Mouse (Mus musculus) midbrain, embryonic 11.5 days (tissue): ENCODE data around the gene Nckap5. TPM values are rescaled to one million over a fixed set of nuclear protein-coding genes. Genes with fewer than 3 reads are reported as not detected.

Source experiments
- ATAC-seq: fragments of 200-750 bp; cut with Nextera tagmentation; 2 replicates; pipeline ENCODE4 v1.8.0; 2017; ENCODE audit warnings: moderate TSS enrichment, moderate library complexity; ENCODE audit not compliant: low FRiP score
- DNase-seq: peaks from one replicate; pipeline ENCODE4 v3.0.0; 2015; ENCODE audit warnings: low spot score; ENCODE audit errors: missing footprints
- H3K27ac ChIP-seq: fragments of 300-500 bp; sonication (generic); 2 replicates; pipeline ENCODE4 v1.5.1; 2014; ENCODE audit warnings: low read depth, low read length
- H3K27me3 ChIP-seq: fragments of 300-500 bp; sonication (generic); 2 replicates; pipeline ENCODE4 v1.6.1; 2014; ENCODE audit warnings: mild to moderate bottlenecking, low read length, moderate library complexity, mixed read lengths; ENCODE audit not compliant: control insufficient read depth, insufficient read depth
- H3K36me3 ChIP-seq: fragments of 300-500 bp; sonication (generic); 2 replicates; pipeline ENCODE4 v1.6.1; 2014; ENCODE audit warnings: mild to moderate bottlenecking, low read length, moderate library complexity, mixed read lengths; ENCODE audit not compliant: control insufficient read depth, insufficient read depth
- H3K4me1 ChIP-seq: fragments of 300-500 bp; sonication (generic); 2 replicates; pipeline ENCODE4 v1.6.1; 2014; ENCODE audit warnings: low read length; ENCODE audit not compliant: control insufficient read depth, insufficient read depth
- H3K4me2 ChIP-seq: fragments of 300-500 bp; sonication (generic); 2 replicates; pipeline ENCODE4 v1.6.1; 2014; ENCODE audit warnings: mild to moderate bottlenecking, moderate library complexity
- H3K4me3 ChIP-seq: fragments of 300-500 bp; sonication (generic); 2 replicates; pipeline ENCODE4 v1.5.1; 2014; ENCODE audit warnings: low read depth, low read length
- H3K9ac ChIP-seq: fragments of 300-500 bp; sonication (generic); 2 replicates; pipeline ENCODE4 v1.6.1; 2014; ENCODE audit warnings: low read length
- H3K9me3 ChIP-seq: fragments of 300-500 bp; sonication (generic); 2 replicates; pipeline ENCODE4 v1.6.1; 2016; ENCODE audit warnings: low read length; ENCODE audit not compliant: control insufficient read depth
- WGBS: fragments of 180-500 bp; shearing (Covaris S2); extraction: QIAGEN DNeasy Blood & Tissue Kit; methylation state at CpG from one replicate; pipeline ENCODE4 v1.1.7; 2014; 5-methylcytosine and 5-hydroxymethylcytosine counted together
- polyA plus RNA-seq: library from polyadenylated mRNA; unstranded; fragments of >200 nt; fragmentation: Nextera tagmentation; extraction: Ambion mirVana; gene quantifications from 2 replicates; pipeline ENCODE4 v1.2.1, GENCODE M21; 2014

The Nckap5 gene
- polyA plus RNA-seq, 1 experiment from 2014 or later = 20.4 TPM

GRCm38 (mm10) chr1:126700063-126700977 is 130.3 kb downstream of the Nckap5 start:
- DNase-seq (no peak), ATAC-seq (peak; percentile 30; the same call in 1 of the 2 replicates)
- Histone ChIP-seq H3K4me3 (no peak overlapping the region), H3K27ac (no peak overlapping the region), H3K9ac (no peak overlapping the region), H3K9me3 (no peaks in the 10 kb centered on the region), H3K27me3 (no peaks in the 10 kb centered on the region), H3K4me1 (no peaks in the 10 kb centered on the region), H3K4me2 (no peak overlapping the region), H3K36me3 (no peaks in the 10 kb centered on the region)
- 78% methylated on average over 8 of the region's 8 CpGs for WGBS

GRCm38 (mm10) chr1:126693585-126693984 is 137.0 kb downstream of the Nckap5 start:
- DNase-seq (no peak), ATAC-seq (no peak)
- no peaks in the 10 kb centered on the region for H3K36me3 ChIP-seq
- H3K9ac ChIP-seq = no peak overlapping the region
- no peaks in the 10 kb centered on the region for H3K9me3 ChIP-seq
- H3K4me2 ChIP-seq = no peak overlapping the region
- H3K27ac ChIP-seq = no peak overlapping the region
- no peaks in the 10 kb centered on the region for H3K27me3 ChIP-seq
- no peaks in the 10 kb centered on the region for H3K4me1 ChIP-seq
- no peak overlapping the region for H3K4me3 ChIP-seq
- 94% methylated on average over 7 of the region's 7 CpGs for WGBS

- DNase-seq (no peak), ATAC-seq (no peak)
- Histone ChIP-seq H3K27me3 (no peaks in the 10 kb centered on the region), H3K9ac (no peak overlapping the region), H3K36me3 (no peaks in the 10 kb centered on the region), H3K4me2 (no peak overlapping the region), H3K4me1 (peaks cover 6% of the 10 kb centered on the region), H3K9me3 (no peaks in the 10 kb centered on the region), H3K27ac (no peak overlapping the region), H3K4me3 (no peak overlapping the region)
- 70% methylated on average over 5 of the region's 5 CpGs for WGBS
Measured at GRCm38 (mm10) chr1:126688593-126688992, 142.0 kb downstream of the Nckap5 start.

GRCm38 (mm10) chr1:126686678-126687077 is 143.9 kb downstream of the Nckap5 start:
- Histone ChIP-seq H3K36me3 (no peaks in the 10 kb centered on the region), H3K27ac (no peak overlapping the region), H3K27me3 (no peaks in the 10 kb centered on the region), H3K9me3 (no peaks in the 10 kb centered on the region), H3K4me3 (no peak overlapping the region), H3K4me2 (no peak overlapping the region), H3K4me1 (peaks cover 11% of the 10 kb centered on the region), H3K9ac (no peak overlapping the region)
- no peak for ATAC-seq
- DNase-seq = no peak
- WGBS = 93% methylated on average over 2 of the region's 2 CpGs

- H3K4me3 ChIP-seq = no peak overlapping the region
- H3K9ac ChIP-seq = no peak overlapping the region
- peak; percentile 90 for DNase-seq
- H3K27me3 ChIP-seq = no peaks in the 10 kb centered on the region
- 42% methylated on average over 11 of the region's 11 CpGs for WGBS
- H3K27ac ChIP-seq = no peak overlapping the region; the same call in 1 of the 2 replicates
- no peak overlapping the region for H3K4me2 ChIP-seq
- H3K9me3 ChIP-seq = no peaks in the 10 kb centered on the region
- ATAC-seq = peak; percentile 34; the same call in 1 of the 2 replicates
- peaks cover 15% of the 10 kb centered on the region for H3K4me1 ChIP-seq
- H3K36me3 ChIP-seq = no peaks in the 10 kb centered on the region
Measured at GRCm38 (mm10) chr1:126683621-126684445, 146.8 kb downstream of the Nckap5 start.

- Histone ChIP-seq H3K9ac (no peak overlapping the region), H3K27me3 (no peaks in the 10 kb centered on the region), H3K36me3 (no peaks in the 10 kb centered on the region), H3K4me3 (no peak overlapping the region), H3K4me2 (peak overlapping the region; percentile 19; the same call in 1 of the 2 replicates), H3K4me1 (peaks cover 15% of the 10 kb centered on the region), H3K9me3 (no peaks in the 10 kb centered on the region), H3K27ac (no peak overlapping the region)
- DNase-seq = peak; percentile 93
- 3% methylated on average over 8 of the region's 8 CpGs for WGBS
- ATAC-seq = peak; percentile 77
Measured at GRCm38 (mm10) chr1:126681773-126682172, 148.8 kb downstream of the Nckap5 start.

GRCm38 (mm10) chr1:126679348-126679747 is 151.3 kb downstream of the Nckap5 start:
- H3K27me3 ChIP-seq = no peaks in the 10 kb centered on the region
- no peak overlapping the region for H3K4me2 ChIP-seq
- H3K36me3 ChIP-seq = no peaks in the 10 kb centered on the region
- no peak overlapping the region for H3K27ac ChIP-seq
- H3K9me3 ChIP-seq = no peaks in the 10 kb centered on the region
- H3K9ac ChIP-seq = no peak overlapping the region
- ATAC-seq = no peak
- no peak for DNase-seq
- H3K4me3 ChIP-seq = no peak overlapping the region
- 90% methylated on average over 1 of the region's 1 CpGs for WGBS
- H3K4me1 ChIP-seq = peaks cover 20% of the 10 kb centered on the region

- WGBS = 32% methylated on average over 4 of the region's 4 CpGs
- Histone ChIP-seq H3K4me2 (no peak overlapping the region), H3K4me3 (no peak overlapping the region), H3K9ac (no peak overlapping the region), H3K9me3 (no peaks in the 10 kb centered on the region), H3K27ac (no peak overlapping the region), H3K36me3 (no peaks in the 10 kb centered on the region), H3K4me1 (peaks cover 13% of the 10 kb centered on the region), H3K27me3 (no peaks in the 10 kb centered on the region)
- no peak for ATAC-seq
- no peak for DNase-seq
Measured at GRCm38 (mm10) chr1:126677280-126677679, 153.3 kb downstream of the Nckap5 start.

- Histone ChIP-seq H3K4me2 (no peak overlapping the region), H3K4me1 (peaks cover 9% of the 10 kb centered on the region), H3K9ac (no peak overlapping the region), H3K4me3 (no peak overlapping the region), H3K27ac (no peak overlapping the region), H3K36me3 (no peaks in the 10 kb centered on the region), H3K27me3 (no peaks in the 10 kb centered on the region), H3K9me3 (no peaks in the 10 kb centered on the region)
- WGBS = 0% methylated on average over 1 of the region's 1 CpGs
- no peak for ATAC-seq
- DNase-seq = peak; percentile 78
Measured at GRCm38 (mm10) chr1:126676769-126677168, 153.8 kb downstream of the Nckap5 start.
